Mouse (Mus musculus) thymus, adult 2 months (tissue): ENCODE measurements around the gene Slc39a1.

ENCODE experiments used
- CTCF ChIP-seq: fragments of 200-500 bp; IDR thresholded peaks from 2 replicates; pipeline ENCODE4 v1.5.1; 2012; ENCODE audit warnings: mild to moderate bottlenecking, control low read depth, low read length, moderate library complexity, borderline replicate concordance; ENCODE audit not compliant: control insufficient read depth, poor library complexity, insufficient read depth; ENCODE audit errors: extremely low read depth
- POLR2A ChIP-seq: fragments of 200-500 bp; IDR thresholded peaks from 2 replicates; pipeline ENCODE4 v1.6.1; 2012; ENCODE audit warnings: mild to moderate bottlenecking, low read length, control low read depth, moderate library complexity; ENCODE audit not compliant: control insufficient read depth, poor library complexity, insufficient read depth; ENCODE audit errors: extremely low read depth

- TF ChIP-seq POLR2A (no peak), CTCF (no peak)
These were observed 7.9 kb downstream of the Slc39a1 start for GRCm38 (mm10) chr3:90255784-90256353.
